Mouse (Mus musculus) erythroid progenitor cell, adult 5-6 weeks (primary cell): ENCODE results near the gene Fut8. TPM values are rescaled to one million over a fixed set of nuclear protein-coding genes. Genes with fewer than 3 reads are reported as not detected.

ENCODE experiments used
- ATAC-seq: replicated peaks from 2 replicates; pipeline ENCODE4 v1.8.0; 2016; ENCODE audit warnings: moderate number of reproducible peaks, mild to moderate bottlenecking, moderate TSS enrichment, inconsistent platforms; ENCODE audit not compliant: poor library complexity, low FRiP score, severe bottlenecking
- total RNA-seq, 2 experiments: library from RNA; stranded (forward) in 1 of 2; stranded (reverse) in 1 of 2; fragments of 150-400 nt in 1 of 2; fragments of 186-747, 209-891 nt in 1 of 2; gene quantifications; 2 replicates each; pipeline versions ENCODE4 v1.2.3 to v1.2.4; 2015 to 2017; ENCODE audit warnings: low replicate concordance in 2 of 2

Fut8 gene
- total RNA-seq, 2 experiments from 2014 or later: 17.5 to 39.4 TPM

- no peak for ATAC-seq
Measured at GRCm38 (mm10) chr12:77297114-77297513, 59.2 kb downstream of the Fut8 start.

- ATAC-seq: no peak
Measured at GRCm38 (mm10) chr12:77297858-77298257, 59.9 kb downstream of the Fut8 start.

GRCm38 (mm10) chr12:77302011-77302410, 64.1 kb downstream of the Fut8 start:
- ATAC-seq: no peak

GRCm38 (mm10) chr12:77303367-77303766, 65.4 kb downstream of the Fut8 start:
- ATAC-seq: no peak

- ATAC-seq: no peak
Measured at GRCm38 (mm10) chr12:77305502-77305901, 67.6 kb downstream of the Fut8 start.

GRCm38 (mm10) chr12:77306759-77307314, 68.9 kb downstream of the Fut8 start:
- ATAC-seq: no peak

- no peak for ATAC-seq
Measured at GRCm38 (mm10) chr12:77309507-77309906, 71.6 kb downstream of the Fut8 start.

GRCm38 (mm10) chr12:77313502-77313901, 75.6 kb downstream of the Fut8 start:
- ATAC-seq: no peak

GRCm38 (mm10) chr12:77324142-77324541, 86.2 kb downstream of the Fut8 start:
- no peak for ATAC-seq

- no peak for ATAC-seq
Measured at GRCm38 (mm10) chr12:77346521-77346920, 108.6 kb downstream of the Fut8 start.

- no peak for ATAC-seq
Measured at GRCm38 (mm10) chr12:77349543-77349942, 111.6 kb downstream of the Fut8 start.

GRCm38 (mm10) chr12:77415720-77416119, 177.8 kb downstream of the Fut8 start:
- no peak for ATAC-seq

GRCm38 (mm10) chr12:77421667-77422393, 183.9 kb downstream of the Fut8 start:
- ATAC-seq: no peak

GRCm38 (mm10) chr12:77426093-77426492, 188.2 kb downstream of the Fut8 start:
- no peak for ATAC-seq

- no peak for ATAC-seq
Measured at GRCm38 (mm10) chr12:77428165-77428564, 190.2 kb downstream of the Fut8 start.

GRCm38 (mm10) chr12:77429381-77429780, 191.5 kb downstream of the Fut8 start:
- no peak for ATAC-seq

- no peak for ATAC-seq
Measured at GRCm38 (mm10) chr12:77436733-77437132, 198.8 kb downstream of the Fut8 start.

- ATAC-seq: no peak
Measured at GRCm38 (mm10) chr12:77450816-77451215, 212.9 kb downstream of the Fut8 start.

GRCm38 (mm10) chr12:77466178-77466577, 228.3 kb downstream of the Fut8 start:
- no peak for ATAC-seq

GRCm38 (mm10) chr12:77479931-77480330, 242.0 kb downstream of the Fut8 start:
- no peak for ATAC-seq

GRCm38 (mm10) chr12:77481153-77481552, 243.2 kb downstream of the Fut8 start:
- ATAC-seq: no peak

GRCm38 (mm10) chr12:77481799-77482198, 243.9 kb downstream of the Fut8 start:
- no peak for ATAC-seq
